Mouse (Mus musculus) midbrain, embryonic 14.5 days (tissue): ENCODE measurements at regions not wholly inside any gene's neighbourhood (a gene's known extent, or its start where the extent isn't known, plus 50 kb on each side); places are given as distances from the start of the nearest gene placed in this dataset.
"Not testable (repeated sequence)": the region's sequence is repeated elsewhere in the genome, so short reads cannot be mapped to it uniquely, and the experiment has no call there.

Source experiments
- ATAC-seq: fragments of 200-750 bp; cut with Nextera tagmentation; 2 replicates; pipeline ENCODE4 v1.8.0; 2017; ENCODE audit warnings: moderate number of reproducible peaks, moderate library complexity; ENCODE audit not compliant: low FRiP score, low TSS enrichment
- DNase-seq: peaks from one replicate; pipeline ENCODE4 v3.0.0-alpha.2; 2015
- H3K27ac ChIP-seq: fragments of 300-500 bp; sonication (generic); replicated peaks from 2 replicates; pipeline ENCODE4 v1.5.1; 2014; ENCODE audit warnings: mild to moderate bottlenecking, low read depth, low read length, moderate library complexity
- H3K27me3 ChIP-seq: fragments of 300-500 bp; sonication (generic); 2 replicates; pipeline ENCODE4 v1.6.1; 2014; ENCODE audit warnings: low read length, control low read depth, mixed read lengths; ENCODE audit not compliant: control insufficient read depth, insufficient read depth
- H3K36me3 ChIP-seq: fragments of 300-500 bp; sonication (generic); 2 replicates; pipeline ENCODE4 v1.6.1; 2014; ENCODE audit warnings: low read length, control low read depth; ENCODE audit not compliant: control insufficient read depth, insufficient read depth
- H3K4me1 ChIP-seq: fragments of 300-500 bp; sonication (generic); 2 replicates; pipeline ENCODE4 v1.6.1; 2014; ENCODE audit warnings: mild to moderate bottlenecking, antibody characterized with exemption, low read length, control low read depth; ENCODE audit not compliant: control insufficient read depth, insufficient read depth
- H3K4me2 ChIP-seq: fragments of 300-500 bp; sonication (generic); 2 replicates; pipeline ENCODE4 v1.6.1; 2014; ENCODE audit warnings: mild to moderate bottlenecking, low read length, moderate library complexity
- H3K4me3 ChIP-seq: fragments of 300-500 bp; sonication (generic); replicated peaks from 2 replicates; pipeline ENCODE4 v1.5.1; 2014; ENCODE audit warnings: low read depth, low read length
- H3K9ac ChIP-seq: fragments of 300-500 bp; sonication (generic); replicated peaks from 2 replicates; pipeline ENCODE4 v1.6.1; 2014; ENCODE audit warnings: mild to moderate bottlenecking, low read length, moderate library complexity
- H3K9me3 ChIP-seq: fragments of 300-500 bp; sonication (generic); 2 replicates; pipeline ENCODE4 v1.6.1; 2016; ENCODE audit warnings: low read length, control low read depth, mixed read lengths; ENCODE audit not compliant: control insufficient read depth
- WGBS: fragments of 180-500 bp; shearing (Covaris S2); extraction: QIAGEN DNeasy Blood & Tissue Kit; methylation state at CpG from one replicate; pipeline ENCODE4 v1.1.7; 2014; 5-methylcytosine and 5-hydroxymethylcytosine counted together

- no peak overlapping the region for H3K4me3 ChIP-seq
- DNase-seq: no peak
- no peak overlapping the region for H3K9ac ChIP-seq
- H3K27ac ChIP-seq: no peak overlapping the region
- H3K9me3 ChIP-seq: no peaks in the 10 kb centered on the region
- ATAC-seq: no peak
- no peaks in the 10 kb centered on the region for H3K36me3 ChIP-seq
- 84% methylated on average over 1 of the region's 1 CpGs for WGBS
- H3K4me1 ChIP-seq: no peaks in the 10 kb centered on the region
- H3K27me3 ChIP-seq: no peaks in the 10 kb centered on the region
- H3K4me2 ChIP-seq: no peak overlapping the region
Observed at GRCm38 (mm10) chrX:70871209-70871608, 178.8 kb upstream of the Mamld1 start.

- no peaks in the 10 kb centered on the region for H3K27me3 ChIP-seq
- ATAC-seq (no peak), DNase-seq (no peak)
- no peaks in the 10 kb centered on the region for H3K36me3 ChIP-seq
- 74% methylated on average over 2 of the region's 2 CpGs for WGBS
- no peaks in the 10 kb centered on the region for H3K4me1 ChIP-seq
- H3K9me3 ChIP-seq: no peaks in the 10 kb centered on the region
- no peak overlapping the region for H3K27ac ChIP-seq
- H3K4me3 ChIP-seq: no peak overlapping the region
- H3K4me2 ChIP-seq: no peak overlapping the region
- no peak overlapping the region for H3K9ac ChIP-seq
Observed at GRCm38 (mm10) chrX:70881326-70881725, 168.7 kb upstream of the Mamld1 start.

- Histone ChIP-seq H3K4me3 (no peak overlapping the region), H3K9me3 (no peaks in the 10 kb centered on the region), H3K9ac (no peak overlapping the region), H3K4me1 (no peaks in the 10 kb centered on the region), H3K27me3 (no peaks in the 10 kb centered on the region), H3K27ac (no peak overlapping the region), H3K36me3 (no peaks in the 10 kb centered on the region), H3K4me2 (no peak overlapping the region)
- WGBS: 69% methylated on average over 2 of the region's 2 CpGs
- no peak for ATAC-seq
- no peak for DNase-seq
Observed at GRCm38 (mm10) chrX:70883461-70883860, 166.6 kb upstream of the Mamld1 start.

- H3K36me3 ChIP-seq: no peaks in the 10 kb centered on the region
- ATAC-seq: no peak
- no peak overlapping the region for H3K4me3 ChIP-seq
- WGBS: 69% methylated on average over 2 of the region's 2 CpGs
- no peak overlapping the region for H3K27ac ChIP-seq
- H3K9me3 ChIP-seq: no peaks in the 10 kb centered on the region
- no peaks in the 10 kb centered on the region for H3K4me1 ChIP-seq
- no peaks in the 10 kb centered on the region for H3K27me3 ChIP-seq
- no peak for DNase-seq
- H3K9ac ChIP-seq: no peak overlapping the region
- H3K4me2 ChIP-seq: no peak overlapping the region
Observed at GRCm38 (mm10) chrX:70894517-70894916, 155.5 kb upstream of the Mamld1 start.

- no peaks in the 10 kb centered on the region for H3K36me3 ChIP-seq
- no peak overlapping the region for H3K4me2 ChIP-seq
- ATAC-seq (no peak), DNase-seq (no peak)
- H3K27me3 ChIP-seq: no peaks in the 10 kb centered on the region
- H3K9ac ChIP-seq: no peak overlapping the region
- H3K4me1 ChIP-seq: no peaks in the 10 kb centered on the region
- H3K9me3 ChIP-seq: no peaks in the 10 kb centered on the region
- no peak overlapping the region for H3K4me3 ChIP-seq
- 71% methylated on average over 4 of the region's 4 CpGs for WGBS
- H3K27ac ChIP-seq: no peak overlapping the region
Observed at GRCm38 (mm10) chrX:70895554-70895953, 154.5 kb upstream of the Mamld1 start.

GRCm38 (mm10) chrX:70897110-70897721 is 152.8 kb upstream of the Mamld1 start:
- Histone ChIP-seq H3K36me3 (no peaks in the 10 kb centered on the region), H3K4me1 (no peaks in the 10 kb centered on the region), H3K9me3 (no peaks in the 10 kb centered on the region), H3K4me2 (no peak overlapping the region), H3K27ac (no peak overlapping the region), H3K4me3 (no peak overlapping the region), H3K9ac (no peak overlapping the region), H3K27me3 (no peaks in the 10 kb centered on the region)
- 47% methylated on average over 2 of the region's 2 CpGs for WGBS
- no peak for ATAC-seq
- no peak for DNase-seq

- ATAC-seq, H3K4me3 ChIP-seq, H3K4me1 ChIP-seq, H3K27ac ChIP-seq, H3K36me3 ChIP-seq, H3K9ac ChIP-seq, H3K4me2 ChIP-seq, DNase-seq, H3K9me3 ChIP-seq, H3K27me3 ChIP-seq: not testable (repeated sequence)
- WGBS: 85% methylated on average over 1 of the region's 1 CpGs
Observed at GRCm38 (mm10) chrX:70898836-70899235, 151.2 kb upstream of the Mamld1 start.

- Histone ChIP-seq H3K27me3 (no peaks in the 10 kb centered on the region), H3K36me3 (no peaks in the 10 kb centered on the region), H3K27ac (no peak overlapping the region), H3K4me2 (no peak overlapping the region), H3K9me3 (no peaks in the 10 kb centered on the region), H3K4me1 (no peaks in the 10 kb centered on the region), H3K9ac (no peak overlapping the region), H3K4me3 (no peak overlapping the region)
- ATAC-seq: no peak
- DNase-seq: no peak
- 76% methylated on average over 8 of the region's 8 CpGs for WGBS
Observed at GRCm38 (mm10) chrX:70899720-70900479, 150.2 kb upstream of the Mamld1 start.

- no peaks in the 10 kb centered on the region for H3K36me3 ChIP-seq
- ATAC-seq: no peak
- no peak overlapping the region for H3K4me2 ChIP-seq
- H3K27me3 ChIP-seq: no peaks in the 10 kb centered on the region
- H3K9ac ChIP-seq: no peak overlapping the region
- no peaks in the 10 kb centered on the region for H3K9me3 ChIP-seq
- H3K4me3 ChIP-seq: no peak overlapping the region
- H3K4me1 ChIP-seq: no peaks in the 10 kb centered on the region
- no peak overlapping the region for H3K27ac ChIP-seq
- no peak for DNase-seq
- 81% methylated on average over 2 of the region's 2 CpGs for WGBS
Observed at GRCm38 (mm10) chrX:70925646-70926045, 124.4 kb upstream of the Mamld1 start.
